Mouse (Mus musculus): ENCODE results near the gene Fam122a. TPM values are rescaled to one million over a fixed set of nuclear protein-coding genes. Genes with fewer than 3 reads are reported as not detected.

Fam122a gene
- polyA plus RNA-seq, 1 experiment, result 22.6 TPM

DNA sequence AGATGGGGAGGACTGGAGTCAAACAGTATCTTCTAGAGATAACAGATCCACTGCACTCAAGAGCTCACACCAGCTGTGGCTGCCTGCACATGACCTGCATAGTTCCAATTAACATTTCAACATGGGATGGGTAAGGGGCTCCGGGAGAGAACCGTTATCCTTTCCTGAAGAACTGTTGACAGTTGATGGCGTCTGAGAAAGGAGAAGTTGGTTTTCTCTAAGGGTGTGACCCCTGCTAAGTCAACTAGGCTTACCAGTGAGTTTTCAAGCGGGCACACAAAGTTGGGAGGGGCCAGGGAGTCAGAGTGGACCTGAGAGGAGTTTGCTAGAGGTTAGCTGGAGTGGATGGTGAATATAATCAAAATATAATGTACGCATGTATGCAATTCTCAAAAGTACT lies 13.1 kb upstream of the Fam122a start:
- Histone ChIP-seq H3K4me1 (ENCODE audit: control insufficient read depth, insufficient read depth, insufficient read length, low read length) (peaks cover 20% of the 10 kb centered on the region; the same call in 1 of the 2 replicates), H3K27me3 (ENCODE audit: control insufficient read depth, insufficient read depth, low read length) (no peaks in the 10 kb centered on the region), H3K27ac (ENCODE audit: insufficient read depth, low read depth, low read length) (no peak overlapping the region), H3K4me3 (ENCODE audit: low read depth, low read length) (no peak overlapping the region), H3K36me3 (ENCODE audit: control insufficient read depth, insufficient read depth, low read length) (no peaks in the 10 kb centered on the region)
- TF ChIP-seq CTCF (IDR thresholded peaks at IDR 0.05; ENCODE audit: extremely low read depth, insufficient read length, insufficient replicate concordance, low read depth, low read length) (no peak), POLR2A (IDR thresholded peaks at IDR 0.05; ENCODE audit: low read depth, low read length) (no peak)
- 73% methylated on average over 5 of the region's 5 CpGs for WGBS

DNA sequence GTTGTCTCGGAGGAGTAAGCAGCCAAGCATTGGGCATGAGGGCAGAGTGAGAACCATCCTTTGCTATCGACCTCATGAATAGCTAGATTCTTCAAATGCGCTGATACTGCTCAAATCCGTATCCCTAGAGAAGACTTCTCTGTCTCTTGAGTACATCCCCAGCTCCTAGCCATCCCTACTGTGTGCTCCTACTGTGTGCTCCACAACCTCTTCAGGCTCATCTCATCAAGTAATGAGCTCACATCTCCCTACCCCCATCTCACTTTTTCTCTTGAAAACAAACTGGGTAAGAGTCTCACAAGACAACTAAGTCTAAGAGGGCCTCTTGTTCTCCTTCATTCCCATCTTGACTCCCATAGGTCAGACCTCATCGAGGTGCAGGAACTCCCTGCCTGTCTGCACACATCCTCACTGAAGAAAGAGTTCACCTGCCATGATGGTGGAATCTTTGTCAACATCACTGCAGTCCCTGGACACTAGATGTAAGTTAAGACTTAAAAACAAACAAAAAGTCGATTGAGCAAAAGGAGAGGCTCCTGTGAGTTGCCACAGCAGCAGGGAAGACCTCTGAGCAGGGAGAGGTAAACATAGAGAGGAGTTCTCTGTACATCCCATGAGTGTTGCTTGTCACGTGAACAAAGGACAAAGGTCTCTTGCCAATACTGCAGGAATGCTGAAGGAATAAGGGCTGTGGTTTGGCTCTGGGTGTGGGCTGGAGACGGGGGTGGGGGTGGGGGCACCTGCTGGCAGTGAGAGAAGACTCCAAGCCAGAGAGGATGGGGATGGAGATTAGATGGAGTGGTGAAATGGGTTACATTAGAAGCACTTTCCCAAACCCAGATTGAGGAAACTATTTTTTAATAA lies 9.5 kb upstream of the Fam122a start:
- Histone ChIP-seq H3K4me3 (ENCODE audit: low read depth, low read length) (no peak overlapping the region), H3K27me3 (ENCODE audit: control insufficient read depth, insufficient read depth, low read length) (no peaks in the 10 kb centered on the region), H3K4me1 (ENCODE audit: control insufficient read depth, insufficient read depth, insufficient read length, low read length) (peaks cover 14% of the 10 kb centered on the region; the same call in 1 of the 2 replicates), H3K36me3 (ENCODE audit: control insufficient read depth, insufficient read depth, low read length) (no peaks in the 10 kb centered on the region), H3K27ac (ENCODE audit: insufficient read depth, low read depth, low read length) (peak overlapping the region; percentile 45; the same call in 1 of the 2 replicates)
- WGBS, result 60% methylated on average over 8 of the region's 8 CpGs
- TF ChIP-seq CTCF (IDR thresholded peaks at IDR 0.05; ENCODE audit: extremely low read depth, insufficient read length, insufficient replicate concordance, low read depth, low read length) (no peak), POLR2A (IDR thresholded peaks at IDR 0.05; ENCODE audit: low read depth, low read length) (no peak)

DNA sequence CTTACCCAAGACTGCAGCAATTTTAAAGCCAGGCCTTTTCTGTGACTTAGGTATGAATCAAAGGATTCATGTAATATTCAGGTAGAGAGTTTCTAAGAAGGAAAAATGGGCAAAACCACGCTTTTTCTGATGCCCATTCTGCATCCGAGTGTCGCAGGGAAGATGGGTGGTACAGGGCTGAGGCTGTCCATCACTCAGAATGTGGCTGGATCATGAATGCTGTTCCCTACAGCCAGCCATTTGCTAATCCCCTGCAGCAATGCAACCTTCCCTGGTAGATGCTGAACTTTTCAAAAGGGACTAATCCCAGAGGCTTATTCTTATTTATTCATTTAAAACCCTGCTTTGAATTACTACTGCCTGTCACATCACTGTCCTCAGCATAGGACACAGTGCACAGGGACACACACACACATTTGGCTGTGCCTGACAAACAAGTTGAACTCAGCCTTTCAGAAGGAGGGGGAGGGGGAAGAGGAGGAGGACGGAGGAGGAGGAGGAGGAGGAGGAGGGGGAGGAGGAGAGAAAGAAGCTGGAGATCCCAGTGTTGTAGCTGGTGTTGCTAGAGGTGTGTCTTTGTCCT lies 7.5 kb upstream of the Fam122a start:
- H3K27ac ChIP-seq (ENCODE audit: insufficient read depth, low read depth, low read length), result no peak overlapping the region
- no peaks in the 10 kb centered on the region for H3K27me3 ChIP-seq (ENCODE audit: control insufficient read depth, insufficient read depth, low read length)
- no peak overlapping the region for H3K4me3 ChIP-seq (ENCODE audit: low read depth, low read length)
- no peaks in the 10 kb centered on the region for H3K36me3 ChIP-seq (ENCODE audit: control insufficient read depth, insufficient read depth, low read length)
- WGBS, result 69% methylated on average over 4 of the region's 4 CpGs
- TF ChIP-seq CTCF (IDR thresholded peaks at IDR 0.05; ENCODE audit: extremely low read depth, insufficient read length, insufficient replicate concordance, low read depth, low read length), result no peak
- no peak for TF ChIP-seq POLR2A (IDR thresholded peaks at IDR 0.05; ENCODE audit: low read depth, low read length)
- H3K4me1 ChIP-seq (ENCODE audit: control insufficient read depth, insufficient read depth, insufficient read length, low read length), result peaks cover 14% of the 10 kb centered on the region; the same call in 1 of the 2 replicates

DNA sequence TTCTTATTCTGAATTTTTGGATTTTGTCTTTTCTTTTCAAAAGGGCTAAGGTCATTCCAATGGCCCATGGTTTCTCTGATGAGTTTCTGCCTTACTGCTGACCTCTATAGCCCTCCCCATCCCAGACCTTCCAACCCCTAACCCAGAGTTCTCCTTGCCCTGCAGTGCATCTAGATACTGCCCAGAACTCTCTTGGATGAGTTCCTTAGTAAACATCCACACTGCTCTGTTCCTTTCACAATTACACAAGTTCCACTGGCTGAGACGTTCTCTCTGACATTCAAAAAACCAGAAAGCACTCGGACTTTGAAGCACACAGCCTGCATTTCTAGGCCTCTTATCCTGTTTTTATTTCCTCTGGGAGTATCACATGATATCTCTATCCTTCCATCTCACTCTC lies 3.8 kb upstream of the Fam122a start:
- 44% methylated on average over 2 of the region's 2 CpGs for WGBS
- H3K4me1 ChIP-seq (ENCODE audit: control insufficient read depth, insufficient read depth, insufficient read length, low read length), result peaks cover 2% of the 10 kb centered on the region; the same call in 1 of the 2 replicates
- TF ChIP-seq CTCF (IDR thresholded peaks at IDR 0.05; ENCODE audit: extremely low read depth, insufficient read length, insufficient replicate concordance, low read depth, low read length) (no peak), POLR2A (IDR thresholded peaks at IDR 0.05; ENCODE audit: low read depth, low read length) (no peak)
- no peaks in the 10 kb centered on the region; the same call in 1 of the 2 replicates for H3K36me3 ChIP-seq (ENCODE audit: control insufficient read depth, insufficient read depth, low read length)
- H3K27me3 ChIP-seq (ENCODE audit: control insufficient read depth, insufficient read depth, low read length), result no peaks in the 10 kb centered on the region
- H3K27ac ChIP-seq (ENCODE audit: insufficient read depth, low read depth, low read length), result no peak overlapping the region
- H3K4me3 ChIP-seq (ENCODE audit: low read depth, low read length), result no peak overlapping the region

DNA sequence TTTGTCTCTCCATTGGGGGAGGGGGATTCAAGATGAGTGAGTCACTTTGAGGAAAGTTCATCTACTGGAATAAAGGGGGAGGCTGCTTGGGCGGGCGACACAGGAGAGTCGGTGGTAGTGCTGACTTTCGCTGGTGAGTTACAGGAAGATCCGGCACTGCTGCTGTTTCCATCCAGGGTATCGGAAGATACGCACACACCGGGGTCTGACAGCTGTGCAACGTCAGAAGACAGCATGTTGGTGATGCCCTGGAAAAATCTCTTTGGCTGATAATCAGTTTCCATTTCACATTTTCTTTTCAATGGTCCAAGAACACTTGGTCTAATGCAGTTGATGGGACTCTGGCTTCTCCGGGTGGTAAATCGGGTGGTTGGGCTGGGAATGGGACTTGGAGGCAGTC lies 695 bp downstream of the Fam122a start:
- H3K27me3 ChIP-seq (ENCODE audit: control insufficient read depth, insufficient read depth, low read length), result no peaks in the 10 kb centered on the region
- peaks cover 2% of the 10 kb centered on the region; the same call in 1 of the 2 replicates for H3K4me1 ChIP-seq (ENCODE audit: control insufficient read depth, insufficient read depth, insufficient read length, low read length)
- peak overlapping the region; percentile 46 for H3K27ac ChIP-seq (ENCODE audit: insufficient read depth, low read depth, low read length)
- TF ChIP-seq CTCF (IDR thresholded peaks at IDR 0.05; ENCODE audit: extremely low read depth, insufficient read length, insufficient replicate concordance, low read depth, low read length), result no peak
- no peak for TF ChIP-seq POLR2A (IDR thresholded peaks at IDR 0.05; ENCODE audit: low read depth, low read length)
- H3K36me3 ChIP-seq (ENCODE audit: control insufficient read depth, insufficient read depth, low read length), result peaks cover under 1% of the 10 kb centered on the region; the same call in 1 of the 2 replicates
- WGBS, result 3% methylated on average over 11 of the region's 11 CpGs
- H3K4me3 ChIP-seq (ENCODE audit: low read depth, low read length), result peak overlapping the region; percentile 61

DNA sequence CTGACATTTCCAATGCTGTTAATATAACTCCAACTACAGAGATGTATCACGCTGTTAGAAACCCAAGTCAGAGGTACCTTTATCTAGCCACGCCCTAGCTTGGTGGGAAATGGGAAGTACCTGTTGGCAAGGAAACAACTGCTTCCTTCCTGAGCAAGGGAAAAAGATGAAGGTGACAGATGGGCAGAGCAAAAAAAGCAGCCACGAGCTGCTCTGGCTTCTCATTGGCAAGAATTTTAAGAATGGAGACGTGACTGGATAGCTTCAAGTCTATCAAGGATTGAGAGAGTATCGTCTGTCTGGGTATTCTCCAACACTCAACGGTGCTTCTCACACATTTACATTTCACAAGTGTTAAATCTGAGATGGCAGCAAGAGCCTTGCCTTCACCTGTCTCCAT lies 1.9 kb downstream of the Fam122a start:
- 60% methylated on average over 6 of the region's 6 CpGs for WGBS
- Histone ChIP-seq H3K27me3 (ENCODE audit: control insufficient read depth, insufficient read depth, low read length) (no peaks in the 10 kb centered on the region), H3K27ac (ENCODE audit: insufficient read depth, low read depth, low read length) (no peak overlapping the region), H3K4me1 (ENCODE audit: control insufficient read depth, insufficient read depth, insufficient read length, low read length) (peaks cover 2% of the 10 kb centered on the region; the same call in 1 of the 2 replicates), H3K36me3 (ENCODE audit: control insufficient read depth, insufficient read depth, low read length) (peaks cover 1% of the 10 kb centered on the region; the same call in 1 of the 2 replicates), H3K4me3 (ENCODE audit: low read depth, low read length) (no peak overlapping the region)
- no peak for TF ChIP-seq CTCF (IDR thresholded peaks at IDR 0.05; ENCODE audit: extremely low read depth, insufficient read length, insufficient replicate concordance, low read depth, low read length)
- no peak for TF ChIP-seq POLR2A (IDR thresholded peaks at IDR 0.05; ENCODE audit: low read depth, low read length)

DNA sequence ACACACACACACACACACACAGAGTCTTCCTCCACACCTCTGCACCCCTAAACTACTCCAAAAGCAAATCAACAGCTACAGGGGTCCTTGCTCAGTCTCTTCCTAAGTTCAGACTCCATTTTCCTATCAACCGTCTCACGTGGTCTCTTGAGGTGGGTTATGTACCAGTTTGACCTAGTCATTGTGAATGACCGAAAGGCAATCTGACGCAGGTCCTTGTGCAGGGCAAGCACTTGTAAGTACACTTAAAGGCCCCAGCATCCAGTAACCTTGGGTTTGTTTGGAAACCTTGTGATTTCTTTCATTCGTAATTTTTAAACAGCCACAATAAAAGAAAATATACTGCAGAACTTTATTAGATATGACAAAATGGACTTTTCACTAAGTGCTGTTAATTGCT lies 4.6 kb downstream of the Fam122a start:
- Histone ChIP-seq H3K27me3 (ENCODE audit: control insufficient read depth, insufficient read depth, low read length) (no peaks in the 10 kb centered on the region), H3K4me3 (ENCODE audit: low read depth, low read length) (no peak overlapping the region), H3K4me1 (ENCODE audit: control insufficient read depth, insufficient read depth, insufficient read length, low read length) (peaks cover 2% of the 10 kb centered on the region; the same call in 1 of the 2 replicates), H3K36me3 (ENCODE audit: control insufficient read depth, insufficient read depth, low read length) (0 out of 2 replicates have a peak, but pooled peaks cover 1% of the 10 kb centered on the region), H3K27ac (ENCODE audit: insufficient read depth, low read depth, low read length) (no peak overlapping the region)
- TF ChIP-seq CTCF (IDR thresholded peaks at IDR 0.05; ENCODE audit: extremely low read depth, insufficient read length, insufficient replicate concordance, low read depth, low read length), result no peak
- 94% methylated on average over 5 of the region's 5 CpGs for WGBS

All from small intestine, adult 2 months (tissue).